Mouse (Mus musculus) inflammation-experienced regulatory T-cells, adult 6 months (primary cell): Measurements from ENCODE around the gene Ptpn14. TPM values are rescaled to one million over a fixed set of nuclear protein-coding genes. Genes with fewer than 3 reads are reported as not detected.

ENCODE experiments used
- ATAC-seq: one replicate; pipeline ENCODE4 v1.8.0; 2017
- polyA plus RNA-seq, 3 experiments: library from polyadenylated mRNA; unstranded; fragments of 100-300 nt; shearing (Covaris generic); gene quantifications; one replicate each; pipeline ENCODE4 v1.2.1; 2017

The Ptpn14 gene
- polyA plus RNA-seq, 3 experiments from 2014 or later = 0.10 to 0.23 TPM; not detected in 1

GRCm38 (mm10) chr1:189916422-189917125 lies 188.5 kb downstream of the Ptpn14 start:
- no peak for ATAC-seq

GRCm38 (mm10) chr1:189917126-189917500 lies 189.0 kb downstream of the Ptpn14 start:
- ATAC-seq = no peak

- no peak for ATAC-seq
Measured at GRCm38 (mm10) chr1:189919756-189920155, 191.7 kb downstream of the Ptpn14 start.

- ATAC-seq = no peak
Measured at GRCm38 (mm10) chr1:189920701-189921567, 192.9 kb downstream of the Ptpn14 start.

- ATAC-seq = peak; percentile 6
Measured at GRCm38 (mm10) chr1:189921568-189921817, 193.4 kb downstream of the Ptpn14 start.

- ATAC-seq = peak; percentile 77
Measured at GRCm38 (mm10) chr1:189921818-189922592, 193.9 kb downstream of the Ptpn14 start, which contains the start of gene Smyd2. Smyd2 (minus strand) TSS chr1:189922363.

GRCm38 (mm10) chr1:189922721-189923120 lies 194.7 kb downstream of the Ptpn14 start:
- no peak for ATAC-seq

GRCm38 (mm10) chr1:189923157-189923556 lies 195.1 kb downstream of the Ptpn14 start:
- no peak for ATAC-seq

DNA sequence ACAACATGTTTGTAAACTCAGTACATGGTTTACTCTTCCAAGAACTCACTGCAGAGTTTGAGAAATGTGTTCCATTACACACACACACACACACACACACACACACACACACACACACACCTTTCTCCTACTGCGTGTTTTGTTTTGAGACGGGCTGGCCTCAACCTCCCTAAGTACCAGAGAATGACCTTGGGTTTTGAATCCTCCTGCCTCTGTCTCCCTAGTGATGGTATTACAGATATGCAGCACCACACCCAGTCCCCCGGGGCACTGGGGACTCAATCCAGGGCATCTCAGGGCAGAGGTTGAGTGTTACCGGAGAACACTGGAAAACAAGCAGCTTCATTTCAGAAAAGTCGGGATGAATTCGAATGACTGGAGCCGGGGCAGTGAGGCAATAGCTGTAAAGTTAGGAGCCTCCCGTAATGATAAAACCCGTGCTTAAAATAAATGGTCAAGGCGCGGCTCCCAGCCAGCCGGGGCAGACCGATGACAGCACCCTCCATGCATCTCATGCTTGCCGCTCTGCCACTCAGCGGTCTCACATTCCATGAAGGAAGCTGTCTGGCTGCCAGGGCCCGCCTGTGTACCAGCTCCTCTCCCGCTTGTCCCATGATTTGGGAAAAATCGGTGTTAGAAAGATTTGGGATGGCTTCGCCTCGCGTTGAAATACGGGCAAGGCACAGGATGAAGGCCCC lies 196.0 kb downstream of the Ptpn14 start:
- no peak for ATAC-seq

GRCm38 (mm10) chr1:189926279-189926678 lies 198.2 kb downstream of the Ptpn14 start:
- no peak for ATAC-seq

Other genes starting within 250 kb of the Ptpn14 start
- gene Cenpf, start 40.2 kb upstream of the Ptpn14 start, polyA plus RNA-seq = 10 to 100 TPM in 1 of 3 experiments, 1 to 10 TPM in 2; 3.6 to 44.7 (median 3.8) TPM
- gene Smyd2, start 194.1 kb downstream of the Ptpn14 start, polyA plus RNA-seq = 10 to 100 TPM in 2 of 3 experiments, 1 to 10 TPM in 1; 4.9 to 14.0 (median 11.7) TPM